In genomic region chr14:62552771-62553170, GRCm38 (mm10) we compare ENCODE assay signal across 30 mouse cellular contexts. TPM values are rescaled to one million over a fixed set of nuclear protein-coding genes. Genes with fewer than 3 reads are reported as not detected.
DNase-seq lines count a peak whose midpoint lies in the region; ATAC-seq and TF ChIP-seq lines count a peak whose summit lies in the region.
"Had no signal": no experiment of that assay in that cellular context is flagged by ENCODE, and none has a peak within 500 bp of the region (broad histone marks: within the 10 kb centered on the region; RNA-seq: fewer than 3 reads in every experiment).

No protein-coding gene starts in this region.

- no peak for TF ChIP-seq CTCF in lung, embryonic 14.5 days (IDR thresholded peaks at IDR 0.05; ENCODE audit: low read depth)
- TF ChIP-seq CTCF in midbrain, postnatal 0 days (IDR thresholded peaks at IDR 0.05): no peak

- H3K4me3 ChIP-seq in lung, embryonic 14.5 days (ENCODE audit: low read depth, low read length): no peak overlapping the region
- no peak overlapping the region for H3K4me3 ChIP-seq in midbrain, embryonic 11.5 days (ENCODE audit: low read depth, low read length)
- no peak overlapping the region for H3K4me3 ChIP-seq in midbrain, postnatal 0 days (ENCODE audit: low read depth, low read length)
- H3K4me3 ChIP-seq: forebrain, embryonic 10.5 days; forebrain, embryonic 13.5 days; hindbrain, embryonic 10.5 days; hindbrain, embryonic 13.5 days had no signal

- H3K4me1 ChIP-seq in lung, embryonic 14.5 days (ENCODE audit: insufficient read depth): peaks cover 13% of the 10 kb centered on the region
- peaks cover 7% of the 10 kb centered on the region for H3K4me1 ChIP-seq in midbrain, embryonic 11.5 days (ENCODE audit: control insufficient read depth, insufficient read depth, low read length)
- peaks cover 11% of the 10 kb centered on the region; the same call in 1 of the 2 replicates for H3K4me1 ChIP-seq in midbrain, postnatal 0 days (ENCODE audit: insufficient read depth, low read length)

- no peaks in the 10 kb centered on the region for H3K36me3 ChIP-seq in lung, embryonic 14.5 days (ENCODE audit: insufficient read depth)
- no peaks in the 10 kb centered on the region for H3K36me3 ChIP-seq in midbrain, embryonic 11.5 days (ENCODE audit: control insufficient read depth, insufficient read depth, low read length)
- H3K36me3 ChIP-seq in midbrain, postnatal 0 days (ENCODE audit: insufficient read depth, low read length): no peaks in the 10 kb centered on the region
- H3K36me3 ChIP-seq: forebrain, embryonic 10.5 days; hindbrain, embryonic 10.5 days; hindbrain, embryonic 13.5 days had no signal

- 88% methylated on average over 4 of the region's 4 CpGs for WGBS in lung, embryonic 14.5 days
- WGBS in midbrain, embryonic 11.5 days: 95% methylated on average over 4 of the region's 4 CpGs
- WGBS in midbrain, postnatal 0 days: 91% methylated on average over 4 of the region's 4 CpGs

- no peaks in the 10 kb centered on the region for H3K9me3 ChIP-seq in lung, embryonic 14.5 days (ENCODE audit: low read depth, low read length)
- no peaks in the 10 kb centered on the region for H3K9me3 ChIP-seq in midbrain, embryonic 11.5 days (ENCODE audit: control insufficient read depth, low read length)
- no peaks in the 10 kb centered on the region for H3K9me3 ChIP-seq in midbrain, postnatal 0 days (ENCODE audit: low read length)
- H3K9me3 ChIP-seq: forebrain, embryonic 10.5 days; forebrain, embryonic 13.5 days; hindbrain, embryonic 10.5 days; hindbrain, embryonic 13.5 days had no signal

- no peak for ATAC-seq in lung, embryonic 14.5 days (ENCODE audit: insufficient read depth)
- ATAC-seq in midbrain, embryonic 11.5 days (ENCODE audit: low FRiP score): no peak
- no peak for ATAC-seq in midbrain, postnatal 0 days (ENCODE audit: low FRiP score)
- ATAC-seq: forebrain, embryonic 13.5 days; forebrain, embryonic 16.5 days; hindbrain, embryonic 16.5 days; Patski had no signal

- H3K4me2 ChIP-seq in lung, embryonic 14.5 days: no peak overlapping the region
- H3K4me2 ChIP-seq in midbrain, embryonic 11.5 days: no peak overlapping the region
- H3K4me2 ChIP-seq in midbrain, postnatal 0 days (ENCODE audit: low read depth, low read length, poor library complexity, severe bottlenecking): no peak overlapping the region
- H3K4me2 ChIP-seq: forebrain, embryonic 13.5 days; heart, embryonic 11.5 days; hindbrain, embryonic 13.5 days had no signal

- H3K27me3 ChIP-seq in lung, embryonic 14.5 days (ENCODE audit: insufficient read depth, low read length): peaks cover 13% of the 10 kb centered on the region; the same call in 1 of the 2 replicates
- H3K27me3 ChIP-seq in midbrain, embryonic 11.5 days (ENCODE audit: control insufficient read depth, insufficient read depth, low read length): peaks cover 13% of the 10 kb centered on the region; the same call in 1 of the 2 replicates
- H3K27me3 ChIP-seq in midbrain, postnatal 0 days (ENCODE audit: insufficient read depth, low read length): no peaks in the 10 kb centered on the region

- no peak overlapping the region for H3K9ac ChIP-seq in lung, embryonic 14.5 days
- no peak overlapping the region for H3K9ac ChIP-seq in midbrain, embryonic 11.5 days (ENCODE audit: low read length)
- H3K9ac ChIP-seq in midbrain, postnatal 0 days (replicated peaks; ENCODE audit: low read length, poor library complexity, severe bottlenecking): no peak overlapping the region
- H3K9ac ChIP-seq: forebrain, embryonic 13.5 days; hindbrain, embryonic 13.5 days had no signal

- no peak overlapping the region for H3K27ac ChIP-seq in lung, embryonic 14.5 days (ENCODE audit: low read depth)
- H3K27ac ChIP-seq in midbrain, embryonic 11.5 days (ENCODE audit: low read depth, low read length): no peak overlapping the region
- H3K27ac ChIP-seq in midbrain, postnatal 0 days (ENCODE audit: low read depth, low read length): no peak overlapping the region
- H3K27ac ChIP-seq: forebrain, embryonic 10.5 days; forebrain, embryonic 13.5 days; hindbrain, embryonic 10.5 days; hindbrain, embryonic 13.5 days had no signal

- peak; percentile 59 for DNase-seq in lung, embryonic 14.5 days
- no peak for DNase-seq in lung, postnatal 14 days
- peak; percentile 51 for DNase-seq in midbrain, embryonic 11.5 days (ENCODE audit: low spot score, missing footprints)
- DNase-seq in midbrain, postnatal 0 days (ENCODE audit: low spot score): no peak
- peak; percentile 34 for DNase-seq in adipocyte (ENCODE audit: low spot score)
- DNase-seq in adrenal gland, postnatal 14 days: no peak
- DNase-seq: adrenal gland, adult 2 months; adrenal gland, postnatal 25 days; cerebellum, adult 18-20 months; cerebellum, adult 9-10 months; cerebellum, postnatal 14 days; gastrocnemius, postnatal 10 days; gastrocnemius, postnatal 36 days; heart, postnatal 10 days; heart, postnatal 36 days had no signal

RNA-seq across cellular contexts. Expression of gene Fam124a, which starts 2.8 kb away (rescaled TPM):
- 3.3 and 4.3 TPM in 2 replicates for polyA plus RNA-seq in lung, embryonic 14.5 days (2014; fragmentation: Nextera tagmentation; extraction: Ambion mirVana)
- polyA plus RNA-seq in midbrain, embryonic 11.5 days (2014; fragmentation: Nextera tagmentation; extraction: Ambion mirVana): 2.6 and 3.4 TPM in 2 replicates
- 43.4 and 45.5 TPM in 2 replicates for total RNA-seq in midbrain, postnatal 0 days (2014; rRNA removed)
- 41.5 and 42.1 TPM in 2 replicates for polyA plus RNA-seq in midbrain, postnatal 0 days (2015; fragmentation: Nextera tagmentation; extraction: Ambion mirVana)
- 2.5 and 3.9 TPM in 2 replicates for total RNA-seq in adrenal gland, postnatal 14 days (2021)
- total RNA-seq: granulocyte monocyte progenitor cell, adult 5-6 weeks had no signal

RNA-seq across cellular contexts. Expression of gene Gm4131, which starts 13.9 kb away (rescaled TPM):
- polyA plus RNA-seq in lung, embryonic 14.5 days (2014; fragmentation: Nextera tagmentation; extraction: Ambion mirVana): not detected in 2 replicates
- not detected in 2 replicates for polyA plus RNA-seq in midbrain, embryonic 11.5 days (2014; fragmentation: Nextera tagmentation; extraction: Ambion mirVana)
- total RNA-seq in midbrain, postnatal 0 days (2014; rRNA removed): not detected in 2 replicates
- polyA plus RNA-seq in midbrain, postnatal 0 days (2015; fragmentation: Nextera tagmentation; extraction: Ambion mirVana): 0.14 TPM in 1 of 2 replicates, not detected in the other
- not detected in 2 replicates for total RNA-seq in adrenal gland, postnatal 14 days (2021)
- total RNA-seq: adrenal gland, adult 2 months; adrenal gland, postnatal 25 days; ES-E14; gastrocnemius, adult 18-20 months; gastrocnemius, postnatal 10 days; gastrocnemius, postnatal 36 days; granulocyte monocyte progenitor cell, adult 5-6 weeks; heart, adult 8-10 months; heart, postnatal 10 days; heart, postnatal 36 days had no signal
- polyA plus RNA-seq: adrenal gland, adult 2 months; brain, embryonic 14.5 days; embryonic facial prominence, embryonic 11.5 days; forebrain, embryonic 10.5 days; heart, embryonic 11.5 days; heart, embryonic 14.5 days; hindbrain, embryonic 10.5 days; Patski had no signal

Comparison
In these comparisons a context has a peak if more than half of its experiments do, and no peak if none do; other contexts are left out.
1. DNase-seq: peak in lung, embryonic 14.5 days (single experiment), midbrain, embryonic 11.5 days (single experiment) and adipocyte (single experiment); none in lung, postnatal 14 days (single experiment), midbrain, postnatal 0 days (single experiment) and adrenal gland, postnatal 14 days (single experiment).